Mouse (Mus musculus) right cerebral cortex, postnatal 10 days (tissue): ENCODE measurements around the gene Slc30a3.
"Not testable (repeated sequence)": the region's sequence is repeated elsewhere in the genome, so short reads cannot be mapped to it uniquely, and the experiment has no call there.

Experiments
- DNase-seq, 2 experiments: peaks; one replicate each; pipeline ENCODE4 v3.0.0; 2021; ENCODE audit warnings: low spot score in 2 of 2

Gene Slc30a3

GRCm38 (mm10) chr5:31093151-31094041, 14.6 kb downstream of the Slc30a3 start:
- peak; percentile 75 to 83 for DNase-seq

DNA sequence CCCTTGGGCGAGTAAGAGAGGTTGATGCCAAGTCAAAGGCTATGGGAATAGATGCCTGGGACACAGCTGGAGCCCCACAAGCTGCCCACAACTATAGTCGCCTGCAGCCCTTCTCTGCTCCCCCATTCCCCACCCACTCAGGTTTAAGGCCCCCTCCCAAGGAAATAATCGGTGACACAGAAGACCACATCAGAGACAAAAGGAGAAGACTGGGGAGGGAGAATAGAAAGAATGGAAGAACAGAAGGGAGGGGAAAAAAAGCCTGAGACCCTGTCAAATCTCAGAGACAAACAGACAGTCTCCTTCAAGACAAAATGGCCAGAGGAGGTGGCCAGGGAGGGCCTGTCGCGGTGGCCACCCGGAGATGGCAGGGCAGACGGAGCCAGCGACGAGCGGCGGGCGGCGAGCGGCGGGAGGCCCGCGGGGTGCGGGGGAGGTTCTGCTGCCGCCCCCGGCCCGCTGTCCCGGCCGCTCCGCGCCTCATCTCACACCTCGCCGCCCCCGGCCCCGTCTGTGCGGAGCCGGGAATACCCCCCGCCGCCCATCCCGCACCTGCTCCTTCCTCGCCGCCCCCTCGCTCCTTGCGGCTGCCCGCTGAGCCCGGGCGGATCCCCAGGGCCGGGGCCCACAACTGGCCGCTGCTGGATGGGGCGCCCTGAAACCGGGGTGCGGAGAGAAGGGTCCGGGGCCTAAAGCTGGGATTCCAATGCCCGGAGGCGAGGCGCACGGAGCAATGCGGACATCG, 15.6 kb downstream of the Slc30a3 start:
- DNase-seq, result peak; percentile 74 to 76

- DNase-seq, result no peak
These were observed 20.9 kb downstream of the Slc30a3 start for GRCm38 (mm10) chr5:31087131-31087530.

DNA sequence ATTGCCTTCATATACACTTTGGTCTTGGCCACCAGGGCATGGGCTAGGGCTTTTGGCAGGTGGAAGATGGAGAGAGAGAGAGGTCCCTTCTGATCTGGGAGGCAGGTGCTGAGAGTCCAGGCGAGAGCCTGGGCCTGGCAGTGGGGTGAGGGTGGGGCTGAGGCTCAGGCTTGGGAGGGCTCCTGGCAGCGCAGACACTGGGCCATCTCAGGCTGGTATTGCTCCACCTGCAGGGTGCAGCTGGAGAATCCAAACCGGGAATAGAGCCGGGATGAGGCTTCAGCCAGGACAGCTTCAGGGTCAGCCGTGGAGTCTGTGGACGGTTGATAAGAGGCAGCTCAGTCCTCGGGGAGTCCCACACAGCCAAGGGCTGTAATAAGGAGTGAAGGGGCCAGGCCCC, 21.4 kb downstream of the Slc30a3 start:
- peak in 1 of 2 experiments; percentile 29 for DNase-seq

GRCm38 (mm10) chr5:31083949-31084348, 24.1 kb downstream of the Slc30a3 start:
- peak in 1 of 2 experiments; percentile 30 for DNase-seq

GRCm38 (mm10) chr5:31082935-31083625, 25.0 kb downstream of the Slc30a3 start:
- no peak for DNase-seq

GRCm38 (mm10) chr5:31082355-31082754, 25.7 kb downstream of the Slc30a3 start:
- DNase-seq, result peak; percentile 70 to 77

DNA sequence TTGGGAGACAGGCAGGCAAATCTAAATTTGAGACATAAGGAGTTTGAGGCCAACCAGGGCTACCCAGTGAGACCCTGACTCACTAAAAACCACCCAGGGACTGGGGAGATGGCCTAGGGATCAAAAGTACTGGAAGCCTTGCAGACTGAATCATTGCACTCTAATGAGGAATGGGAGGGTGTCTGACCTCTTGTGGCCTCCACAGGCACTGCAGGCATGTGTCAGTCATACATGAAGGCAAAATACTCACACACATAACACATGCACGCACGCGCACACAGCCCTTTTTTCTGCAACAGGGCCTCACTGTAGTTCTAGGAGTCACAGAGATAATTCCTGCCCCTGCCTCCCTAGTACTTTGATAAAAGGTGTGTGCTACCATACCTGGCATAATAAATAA, 26.7 kb downstream of the Slc30a3 start:
- DNase-seq, result peak; percentile 59 to 64

DNA sequence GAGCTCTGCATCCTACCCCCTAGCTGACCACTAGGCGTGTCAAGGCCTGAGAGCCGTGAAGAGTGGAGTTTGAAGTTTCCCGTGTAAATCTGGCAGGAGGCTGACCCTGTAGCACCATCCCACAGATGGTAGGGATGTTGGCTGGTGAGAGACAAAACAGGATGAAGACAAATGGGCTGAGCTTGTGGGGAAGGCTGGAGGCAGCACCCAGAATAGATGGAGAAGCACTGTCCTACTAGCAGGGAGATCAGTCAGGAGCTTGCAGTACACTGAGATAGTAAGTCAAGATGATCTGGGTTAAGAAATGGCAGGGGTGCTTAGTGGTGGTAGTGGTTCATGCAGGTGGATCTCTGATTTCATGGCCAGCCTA, 27.3 kb downstream of the Slc30a3 start:
- DNase-seq, result peak in 1 of 2 experiments; percentile 36

DNA sequence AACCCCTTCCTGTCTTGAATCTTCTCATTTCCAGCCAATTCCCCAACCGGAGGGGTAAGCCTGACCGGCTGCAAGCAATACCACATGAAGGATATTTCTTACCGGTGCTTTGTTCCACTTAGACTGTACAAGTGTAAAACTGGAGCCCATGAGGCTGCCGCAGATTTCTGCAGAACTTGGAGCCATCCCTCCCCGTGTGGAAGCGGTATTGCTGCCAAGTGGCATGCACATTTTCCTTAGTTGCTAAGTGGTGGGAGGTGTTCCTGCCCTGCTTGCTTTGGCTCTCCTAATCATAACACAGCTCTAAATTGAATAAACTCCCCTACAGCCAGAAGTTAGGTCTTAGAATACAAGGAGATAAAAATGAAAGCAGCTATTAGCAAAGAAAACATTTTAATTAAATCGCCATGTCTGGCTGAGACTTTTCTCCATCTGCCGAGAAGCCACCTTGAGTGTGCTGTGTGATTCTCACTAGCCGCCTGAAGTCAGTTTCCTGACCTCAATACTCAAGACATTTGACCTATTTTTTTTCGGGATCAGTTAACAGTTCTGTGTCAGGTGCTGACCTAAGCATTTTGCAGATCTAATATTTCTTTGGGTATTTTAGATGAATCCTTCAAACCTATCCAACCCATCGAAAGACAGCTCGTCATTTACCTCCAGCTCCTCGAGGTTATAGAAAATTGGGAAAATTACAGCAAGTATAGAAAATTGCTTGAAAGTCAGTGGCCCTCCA, 27.8 kb downstream of the Slc30a3 start:
- peak; percentile 79 to 88 for DNase-seq

GRCm38 (mm10) chr5:31076346-31076745, 31.7 kb downstream of the Slc30a3 start:
- no peak for DNase-seq

GRCm38 (mm10) chr5:31073176-31073575, 34.9 kb downstream of the Slc30a3 start:
- DNase-seq, result no peak

DNA sequence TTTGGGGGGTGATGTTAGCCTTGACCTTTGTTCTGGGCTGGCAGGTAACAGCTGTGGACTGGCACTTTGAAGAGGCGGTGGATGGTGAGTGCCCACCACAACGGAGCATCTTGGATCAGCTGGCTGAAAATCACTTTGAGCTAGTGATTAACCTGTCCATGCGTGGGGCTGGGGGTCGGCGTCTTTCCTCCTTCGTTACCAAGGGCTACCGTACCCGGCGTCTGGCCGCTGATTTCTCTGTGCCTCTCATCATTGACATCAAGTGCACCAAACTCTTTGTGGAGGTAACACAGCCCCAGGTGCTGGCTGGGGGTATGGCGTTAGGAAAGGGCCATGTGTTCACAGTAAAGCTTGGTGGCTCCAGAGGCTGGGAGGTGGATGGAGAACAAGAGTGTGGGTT, 36.2 kb downstream of the Slc30a3 start:
- peak in 1 of 2 experiments; percentile 27 for DNase-seq

- DNase-seq, result no peak
These were observed 37.0 kb downstream of the Slc30a3 start for GRCm38 (mm10) chr5:31071059-31071458.

DNA sequence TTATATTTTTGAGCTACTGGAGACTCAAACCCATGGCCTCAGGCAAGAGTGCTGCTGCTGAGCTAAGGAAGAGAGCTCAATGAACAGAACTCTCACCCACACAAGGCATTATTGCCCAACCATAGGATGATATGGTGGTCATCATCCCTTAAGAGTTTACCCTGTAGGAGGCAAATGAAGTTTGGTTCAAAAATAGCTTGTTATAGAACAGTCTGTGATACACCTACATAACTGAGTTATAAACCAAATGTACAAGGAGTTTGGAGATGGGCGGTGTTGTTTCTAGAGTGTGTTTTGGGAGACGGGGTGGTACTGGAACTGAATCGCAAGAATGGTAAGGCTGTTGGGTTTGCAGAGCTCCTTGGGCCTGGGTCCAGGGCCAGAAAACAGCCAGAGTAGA, 38.2 kb downstream of the Slc30a3 start:
- DNase-seq, result no peak

- DNase-seq, result no peak
These were observed 52.6 kb downstream of the Slc30a3 start for GRCm38 (mm10) chr5:31055216-31056140.

GRCm38 (mm10) chr5:31054261-31055215, 53.5 kb downstream of the Slc30a3 start, which contains the start of gene Cad:
TSS of gene Cad (plus strand) at chr5:31054780.
- peak; percentile 95 to 96 for DNase-seq

- not testable (repeated sequence) for DNase-seq
These were observed 54.3 kb downstream of the Slc30a3 start for GRCm38 (mm10) chr5:31053728-31054127.

DNA sequence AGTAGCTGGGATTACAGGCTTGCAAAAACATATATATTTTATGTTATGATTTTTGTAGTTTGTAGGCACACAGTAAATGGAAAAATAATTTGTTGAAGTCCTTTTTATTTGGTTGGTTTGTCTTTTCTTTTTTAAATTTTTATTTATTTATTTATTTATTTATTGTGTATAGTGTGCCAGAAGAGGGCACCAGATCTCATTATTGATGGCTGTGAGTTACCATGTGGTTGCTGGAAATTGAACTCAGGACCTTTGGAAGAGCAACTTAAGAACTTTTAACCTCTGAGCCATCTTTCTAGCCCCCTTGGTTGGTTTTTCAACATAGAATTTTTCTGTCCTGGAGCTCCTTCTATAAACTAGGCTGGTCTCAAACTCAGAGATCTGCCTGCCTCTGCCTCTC, 57.6 kb downstream of the Slc30a3 start:
- DNase-seq, result no peak
